Mouse (Mus musculus) embryonic facial prominence, embryonic 14.5 days (tissue): ENCODE data around the gene Bcs1l. TPM values are rescaled to one million over a fixed set of nuclear protein-coding genes. Genes with fewer than 3 reads are reported as not detected.

Source experiments
- ATAC-seq: fragments of 200-750 bp; cut with Nextera tagmentation; 2 replicates; pipeline ENCODE4 v1.8.0; 2017; ENCODE audit warnings: low read depth, moderate number of reproducible peaks, moderate TSS enrichment
- DNase-seq: peaks from one replicate; pipeline ENCODE4 v3.0.0-alpha.2; 2015; ENCODE audit warnings: low spot score
- H3K27ac ChIP-seq: fragments of 300-500 bp; sonication (generic); replicated peaks from 2 replicates; pipeline ENCODE4 v1.5.1; 2014; ENCODE audit warnings: low read depth, mild to moderate bottlenecking, low read length, moderate library complexity
- H3K27me3 ChIP-seq: fragments of 300-500 bp; sonication (generic); replicated peaks from 2 replicates; pipeline ENCODE4 v1.6.1; 2014; ENCODE audit warnings: low read length; ENCODE audit not compliant: control insufficient read depth, insufficient read depth
- H3K36me3 ChIP-seq: fragments of 300-500 bp; sonication (generic); 2 replicates; pipeline ENCODE4 v1.6.1; 2014; ENCODE audit warnings: low read length, mixed read lengths; ENCODE audit not compliant: control insufficient read depth, insufficient read depth
- H3K4me1 ChIP-seq: fragments of 300-500 bp; sonication (generic); 2 replicates; pipeline ENCODE4 v1.6.1; 2014; ENCODE audit warnings: antibody characterized with exemption, low read length; ENCODE audit not compliant: control insufficient read depth, insufficient read depth
- H3K4me2 ChIP-seq: fragments of 300-500 bp; sonication (generic); 2 replicates; pipeline ENCODE4 v1.6.1; 2014; ENCODE audit warnings: low read depth, mild to moderate bottlenecking, low read length, moderate library complexity, mixed read lengths
- H3K4me3 ChIP-seq: fragments of 300-500 bp; sonication (generic); 2 replicates; pipeline ENCODE4 v1.5.1; 2014; ENCODE audit warnings: low read depth, mild to moderate bottlenecking, low read length
- H3K9ac ChIP-seq: fragments of 300-500 bp; sonication (generic); 2 replicates; pipeline ENCODE4 v1.6.1; 2014; ENCODE audit warnings: low read depth, mild to moderate bottlenecking, low read length, moderate library complexity, mixed read lengths
- H3K9me3 ChIP-seq: fragments of 300-500 bp; sonication (generic); 2 replicates; pipeline ENCODE4 v1.6.1; 2016; ENCODE audit warnings: low read length; ENCODE audit not compliant: control insufficient read depth
- WGBS: fragments of 180-500 bp; shearing (Covaris S2); extraction: QIAGEN DNeasy Blood & Tissue Kit; methylation state at CpG from one replicate; pipeline ENCODE4 v1.1.7; 2014; 5-methylcytosine and 5-hydroxymethylcytosine counted together
- microRNA-seq: library from miRNA; unstranded; fragments of <30 nt; microRNA quantifications from one replicate; pipeline ENCODE4, GENCODE M21; 2016; ENCODE audit warnings: borderline number of aligned reads
- polyA plus RNA-seq: library from polyadenylated mRNA; unstranded; fragments of >200 nt; fragmentation: Nextera tagmentation; extraction: Ambion mirVana; gene quantifications from 2 replicates; pipeline ENCODE4 v1.2.1, GENCODE M21; 2014

Bcs1l gene
- polyA plus RNA-seq, 1 experiment from 2014 or later = 18.9 TPM

DNA sequence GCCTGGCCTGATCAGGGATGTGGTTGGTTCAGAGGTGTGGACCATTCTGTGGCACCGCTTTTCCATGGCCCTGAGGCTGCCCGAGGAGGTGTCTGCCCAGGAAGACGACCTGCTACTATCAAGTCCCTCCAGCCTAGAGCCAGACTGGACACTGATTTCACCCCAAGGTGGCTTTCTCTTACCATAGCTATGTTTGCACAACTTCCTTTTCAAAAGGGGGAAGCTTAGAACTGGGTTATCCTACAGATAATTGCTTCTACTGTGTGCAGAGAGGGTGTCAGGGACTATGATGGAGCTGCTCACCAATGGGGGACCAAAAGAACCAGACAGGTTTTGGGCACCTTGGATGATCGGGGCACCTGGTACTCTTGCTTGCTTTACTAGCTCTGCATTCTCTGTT, 44.6 kb downstream of the Bcs1l start:
- no peak for DNase-seq
- Histone ChIP-seq H3K9me3 (no peaks in the 10 kb centered on the region), H3K9ac (no peak overlapping the region), H3K27ac (no peak overlapping the region), H3K4me2 (no peak overlapping the region), H3K27me3 (no peaks in the 10 kb centered on the region), H3K4me3 (no peak overlapping the region), H3K36me3 (peaks cover 14% of the 10 kb centered on the region), H3K4me1 (no peaks in the 10 kb centered on the region)
- ATAC-seq = no peak
- WGBS = 82% methylated on average over 4 of the region's 4 CpGs

Small RNAs within 50 kb of the gene (microRNA-seq; reads per million reads assigned to microRNA genes)
- gene Gm25035 = not detected

Other genes with a start within 250 kb of the Bcs1l start
- gene Catip, start 226.2 kb upstream of the Bcs1l start, polyA plus RNA-seq = 0.43 and 0.95 TPM in 2 replicates
- gene Slc11a1, start 213.1 kb upstream of the Bcs1l start, polyA plus RNA-seq = 5.6 and 5.7 TPM in 2 replicates
- 83.7 and 92.8 TPM in 2 replicates for gene Ctdsp1, start 196.8 kb upstream of the Bcs1l start, polyA plus RNA-seq
- gene Vil1, start 178.9 kb upstream of the Bcs1l start, polyA plus RNA-seq = 0.13 TPM in 1 of 2 replicates, not detected in the other
- gene Cnot9, start 82.2 kb upstream of the Bcs1l start, polyA plus RNA-seq = 56.4 and 62.5 TPM in 2 replicates
- gene Plcd4, start 45.4 kb upstream of the Bcs1l start, polyA plus RNA-seq = 2.0 and 2.9 TPM in 2 replicates
- gene Usp37, start 44.0 kb upstream of the Bcs1l start, polyA plus RNA-seq = 29.1 and 31.2 TPM in 2 replicates
- gene Zfp142, start within 50 bp of the Bcs1l start, polyA plus RNA-seq = 7.4 and 8.1 TPM in 2 replicates
- gene Rnf25, start 13.1 kb downstream of the Bcs1l start, polyA plus RNA-seq = 7.0 and 8.8 TPM in 2 replicates
- gene Stk36, start 13.2 kb downstream of the Bcs1l start, polyA plus RNA-seq = 7.7 and 10.5 TPM in 2 replicates
- gene Ttll4, start 73.5 kb downstream of the Bcs1l start, polyA plus RNA-seq = 18.2 and 20.1 TPM in 2 replicates
- 9.0 and 9.7 TPM in 2 replicates for gene Cyp27a1, start 125.3 kb downstream of the Bcs1l start, polyA plus RNA-seq
- gene Prkag3, start 160.9 kb downstream of the Bcs1l start, polyA plus RNA-seq = 4.5 and 6.4 TPM in 2 replicates
- 16.1 and 23.1 TPM in 2 replicates for gene Wnt6, start 183.6 kb downstream of the Bcs1l start, polyA plus RNA-seq
- 6.1 and 6.7 TPM in 2 replicates for gene Wnt10a, start 203.2 kb downstream of the Bcs1l start, polyA plus RNA-seq